Mouse (Mus musculus) MEL (cell line): ENCODE results near the gene Tnrc6c. TPM values are rescaled to one million over a fixed set of nuclear protein-coding genes. Genes with fewer than 3 reads are reported as not detected.

Experiments
- DNase-seq: peaks from one replicate; pipeline ENCODE4 v3.0.0; 2011; ENCODE audit warnings: low read depth, low spot score
- H3K27ac ChIP-seq: 2 replicates; pipeline ENCODE4 v1.5.1; 2012; ENCODE audit warnings: low read depth, mild to moderate bottlenecking, control low read depth, low read length, moderate library complexity; ENCODE audit not compliant: control insufficient read depth
- H3K27me3 ChIP-seq, 2 experiments: fragments of 150-350 bp in 1 of 2; sonication (generic) in 1 of 2; 2 replicates each; pipeline ENCODE4 v1.6.1; 2012; ENCODE audit warnings: low read length in 2 of 2, mild to moderate bottlenecking in 2 of 2, improper control_type of control experiment in 1 of 2, moderate library complexity in 1 of 2; ENCODE audit not compliant: insufficient read depth in 2 of 2, control insufficient read depth in 1 of 2
- H3K36me3 ChIP-seq, 2 experiments: 2 replicates each; pipeline ENCODE4 v1.6.1; 2012 to 2014; ENCODE audit warnings: low read length in 2 of 2, improper control_type of control experiment in 1 of 2, inconsistent platforms in 1 of 2, mild to moderate bottlenecking in 1 of 2; ENCODE audit not compliant: insufficient read depth in 2 of 2, control insufficient read depth in 1 of 2
- H3K4me1 ChIP-seq, 2 experiments: fragments of 150-350 bp in 1 of 2; sonication (generic) in 1 of 2; 2 replicates each; pipeline ENCODE4 v1.6.1; 2012; ENCODE audit warnings: low read length in 2 of 2, improper control_type of control experiment in 1 of 2, mild to moderate bottlenecking in 1 of 2; ENCODE audit not compliant: insufficient read depth in 2 of 2, control insufficient read depth in 1 of 2
- H3K4me3 ChIP-seq, 2 experiments: fragments of 150-350 bp in 1 of 2; sonication (generic) in 1 of 2; 2 replicates each; pipeline ENCODE4 v1.5.1; 2012; ENCODE audit warnings: low read depth in 2 of 2, low read length in 2 of 2, mild to moderate bottlenecking in 2 of 2, moderate library complexity in 2 of 2, control low read depth in 1 of 2, improper control_type of control experiment in 1 of 2; ENCODE audit not compliant: control insufficient read depth in 1 of 2, insufficient read depth in 1 of 2
- H3K79me2 ChIP-seq: 2 replicates; pipeline ENCODE4 v1.6.1; 2012; ENCODE audit warnings: mild to moderate bottlenecking, low read length, moderate library complexity; ENCODE audit not compliant: control insufficient read depth, poor library complexity, insufficient read depth
- H3K9ac ChIP-seq: 2 replicates; pipeline ENCODE4 v1.6.1; 2012; ENCODE audit warnings: low read depth, mild to moderate bottlenecking, control low read depth, low read length, moderate library complexity; ENCODE audit not compliant: control insufficient read depth, poor library complexity, severe bottlenecking
- H3K9me3 ChIP-seq: fragments of 150-350 bp; sonication (generic); replicated peaks from 2 replicates; pipeline ENCODE4 v1.6.1; 2012; ENCODE audit warnings: mild to moderate bottlenecking, low read length, improper control_type of control experiment, moderate library complexity; ENCODE audit not compliant: insufficient read depth
- CHD1 ChIP-seq: IDR thresholded peaks from 2 replicates; pipeline ENCODE4 v1.6.1; 2012; ENCODE audit warnings: low read depth, mild to moderate bottlenecking, inconsistent platforms, low read length, improper control_type of control experiment
- CHD2 ChIP-seq: IDR thresholded peaks from 2 replicates; pipeline ENCODE4 v1.6.1; 2011; ENCODE audit warnings: low read length, improper control_type of control experiment
- CTCF ChIP-seq, 3 experiments: IDR thresholded peaks in 2 of 3; conservative IDR thresholded peaks in 1 of 3; 2 replicates each; pipeline ENCODE4 v1.5.1; 2011 to 2012; ENCODE audit warnings: low read length in 3 of 3, low read depth in 2 of 3, mild to moderate bottlenecking in 2 of 3, improper control_type of control experiment in 1 of 3, inconsistent platforms in 1 of 3, mixed read lengths in 1 of 3, moderate library complexity in 1 of 3; ENCODE audit not compliant: control insufficient read depth in 1 of 3, insufficient read depth in 1 of 3, poor library complexity in 1 of 3, severe bottlenecking in 1 of 3
- ELF1 ChIP-seq: IDR thresholded peaks from 2 replicates; pipeline ENCODE4 v1.6.1; 2014; ENCODE audit warnings: low read depth, mild to moderate bottlenecking, inconsistent platforms, low read length, improper control_type of control experiment, moderate library complexity
- EP300 ChIP-seq, 2 experiments: IDR thresholded peaks; 2 replicates each; pipeline ENCODE4 v1.6.1; 2011; ENCODE audit warnings: improper control_type of control experiment in 2 of 2, low read length in 2 of 2, low read depth in 1 of 2, mild to moderate bottlenecking in 1 of 2
- GABPA ChIP-seq: IDR thresholded peaks from 2 replicates; pipeline ENCODE4 v1.6.1; 2012; ENCODE audit warnings: low read depth, mild to moderate bottlenecking, inconsistent platforms, low read length, improper control_type of control experiment, moderate library complexity
- GATA1 ChIP-seq: IDR thresholded peaks from 2 replicates; pipeline ENCODE4 v1.6.1; 2011; ENCODE audit warnings: low read depth, low read length, improper control_type of control experiment
- JUND ChIP-seq: IDR thresholded peaks from 2 replicates; pipeline ENCODE4 v1.6.1; 2011; ENCODE audit warnings: low read depth, mild to moderate bottlenecking, improper control_type of control experiment, low read length
- MAFK ChIP-seq: IDR thresholded peaks from 2 replicates; pipeline ENCODE4 v1.6.1; 2011; ENCODE audit warnings: low read depth, mild to moderate bottlenecking, low read length, improper control_type of control experiment, borderline replicate concordance
- MAX ChIP-seq: IDR thresholded peaks from 2 replicates; pipeline ENCODE4 v1.6.1; 2011; ENCODE audit warnings: low read length, improper control_type of control experiment
- NELFE ChIP-seq: IDR thresholded peaks from 2 replicates; pipeline ENCODE4 v1.6.1; 2011; ENCODE audit warnings: low read depth, low read length, improper control_type of control experiment
- POLR2A ChIP-seq, 2 experiments: IDR thresholded peaks; 2 replicates each; pipeline ENCODE4 v1.6.1; 2011 to 2012; ENCODE audit warnings: low read length in 2 of 2, mild to moderate bottlenecking in 2 of 2, control low read depth in 1 of 2, improper control_type of control experiment in 1 of 2, low read depth in 1 of 2, moderate library complexity in 1 of 2; ENCODE audit not compliant: control insufficient read depth in 1 of 2, insufficient read depth in 1 of 2, poor library complexity in 1 of 2
- POLR2AphosphoS2 ChIP-seq: IDR thresholded peaks from 2 replicates; pipeline ENCODE4 v1.6.1; 2011; ENCODE audit warnings: low read length, improper control_type of control experiment
- POLR2AphosphoS5 ChIP-seq: IDR thresholded peaks from 2 replicates; pipeline ENCODE4 v1.6.1; 2012; ENCODE audit warnings: low read depth, borderline replicate concordance, mild to moderate bottlenecking, inconsistent platforms, low read length, moderate library complexity, mixed read lengths
- RAD21 ChIP-seq: IDR thresholded peaks from 2 replicates; pipeline ENCODE4 v1.6.1; 2011; ENCODE audit warnings: mild to moderate bottlenecking, low read depth, low read length, improper control_type of control experiment
- RCOR1 ChIP-seq: IDR thresholded peaks from 2 replicates; pipeline ENCODE4 v1.6.1; 2012; ENCODE audit warnings: low read depth, mild to moderate bottlenecking, inconsistent platforms, low read length, improper control_type of control experiment
- SIN3A ChIP-seq: IDR thresholded peaks from 2 replicates; pipeline ENCODE4 v1.6.1; 2012; ENCODE audit warnings: low read length, improper control_type of control experiment, inconsistent platforms
- TBP ChIP-seq: IDR thresholded peaks from 2 replicates; pipeline ENCODE4 v1.8.0; 2011; ENCODE audit warnings: low read depth, low read length, improper control_type of control experiment
- TCF12 ChIP-seq: IDR thresholded peaks from 2 replicates; pipeline ENCODE4 v1.6.1; 2014; ENCODE audit warnings: low read depth, mild to moderate bottlenecking, inconsistent platforms, low read length, improper control_type of control experiment, moderate library complexity
- USF1 ChIP-seq: IDR thresholded peaks from 2 replicates; pipeline ENCODE4 v1.6.1; 2014; ENCODE audit warnings: low read depth, mild to moderate bottlenecking, inconsistent platforms, low read length, improper control_type of control experiment, moderate library complexity
- USF2 ChIP-seq, 2 experiments: IDR thresholded peaks; 2 replicates each; pipeline ENCODE4 v1.6.1; 2011 to 2012; ENCODE audit warnings: improper control_type of control experiment in 2 of 2, low read length in 2 of 2, borderline replicate concordance in 1 of 2, inconsistent platforms in 1 of 2, low read depth in 1 of 2, mild to moderate bottlenecking in 1 of 2; ENCODE audit not compliant: insufficient read depth in 1 of 2
- ZKSCAN1 ChIP-seq: IDR thresholded peaks from 2 replicates; pipeline ENCODE4 v1.6.1; 2012; ENCODE audit warnings: low read depth, mild to moderate bottlenecking, inconsistent platforms, low read length, improper control_type of control experiment, moderate library complexity
- polyA plus RNA-seq, 2 experiments: library from polyadenylated mRNA; stranded (reverse) in 1 of 2; unstranded in 1 of 2; fragments of >175 nt in 1 of 2; fragments of >200 nt in 1 of 2; gene quantifications; 2 replicates each; pipeline versions ENCODE4 v1.2.1 to v1.2.4; 2012; ENCODE audit warnings: low replicate concordance in 2 of 2, low read depth in 1 of 2; ENCODE audit not compliant: insufficient read length in 2 of 2, insufficient read depth in 1 of 2, missing spikeins in 1 of 2
- total RNA-seq: library from RNA; depleted of rRNA; stranded (reverse); fragments of 300-350 nt; gene quantifications from 2 replicates; pipeline ENCODE4 v1.2.3, GENCODE M21; 2012

The Tnrc6c gene
- total and polyA plus RNA-seq, 3 experiments: 16.0 to 19.1 TPM; not detected in 1

GRCm38 (mm10) chr11:117741128-117741527 lies 87.0 kb downstream of the Tnrc6c start:
- no peak for TF ChIP-seq TCF12
- no peak for TF ChIP-seq SIN3A
- no peak for TF ChIP-seq MAFK
- TF ChIP-seq MAX: no peak
- TF ChIP-seq JUND: no peak
- no peak for TF ChIP-seq ELF1
- no peak for TF ChIP-seq USF2 (IDR thresholded peaks at IDR 0.05; ENCODE audit: borderline replicate concordance in 1 of 2, insufficient read depth in 1 of 2, low read depth in 1 of 2, low read length in 2 of 2)
- TF ChIP-seq RAD21: no peak
- no peak for TF ChIP-seq CHD2
- no peak for TF ChIP-seq TBP
- no peak for TF ChIP-seq POLR2AphosphoS2
- no peak for TF ChIP-seq POLR2A (IDR thresholded peaks at IDR 0.05; ENCODE audit: control insufficient read depth in 1 of 2, insufficient read depth in 1 of 2, low read depth in 1 of 2, low read length in 2 of 2, poor library complexity in 1 of 2)
- TF ChIP-seq EP300 (IDR thresholded peaks at IDR 0.05; ENCODE audit: low read depth in 1 of 2, low read length in 2 of 2): no peak
- no peak for TF ChIP-seq USF1
- TF ChIP-seq GATA1: no peak
- no peak for TF ChIP-seq CHD1
- TF ChIP-seq NELFE: no peak
- TF ChIP-seq RCOR1: no peak
- Histone ChIP-seq H3K79me2 (no peaks in the 10 kb centered on the region), H3K4me3 (no peak overlapping the region), H3K4me1 (no peaks in the 10 kb centered on the region), H3K27me3 (no peaks in the 10 kb centered on the region), H3K36me3 (peaks cover 0 to 27% of the 10 kb centered on the region in 2 experiments; a peak in 2 of 4 replicates), H3K9ac (no peak overlapping the region), H3K9me3 (no peaks in the 10 kb centered on the region), H3K27ac (no peak overlapping the region)
- no peak for DNase-seq

GRCm38 (mm10) chr11:117742243-117742642 lies 88.2 kb downstream of the Tnrc6c start:
- no peak for TF ChIP-seq NELFE
- TF ChIP-seq ZKSCAN1: no peak
- TF ChIP-seq RCOR1: no peak
- no peak for TF ChIP-seq ELF1
- TF ChIP-seq CTCF (IDR thresholded peaks at IDR 0.05 in 2 of 3, conservative IDR thresholded peaks at IDR 0.05 in 1 of 3; ENCODE audit: control insufficient read depth in 1 of 3, insufficient read depth in 1 of 3, low read depth in 2 of 3, low read length in 3 of 3, poor library complexity in 1 of 3, severe bottlenecking in 1 of 3): no peak
- TF ChIP-seq GABPA: no peak
- TF ChIP-seq TCF12: no peak
- TF ChIP-seq USF1: no peak
- no peak for TF ChIP-seq JUND
- TF ChIP-seq POLR2AphosphoS5: no peak
- TF ChIP-seq, all 39 proteins: peak for 0
- H3K27me3 ChIP-seq: no peaks in the 10 kb centered on the region
- H3K36me3 ChIP-seq: peaks cover 0 to 37% of the 10 kb centered on the region in 2 experiments; a peak in 2 of 4 replicates
- H3K4me3 ChIP-seq: no peak overlapping the region
- H3K79me2 ChIP-seq: no peaks in the 10 kb centered on the region
- H3K27ac ChIP-seq: no peak overlapping the region
- no peak overlapping the region for H3K9ac ChIP-seq
- H3K4me1 ChIP-seq: no peaks in the 10 kb centered on the region
- DNase-seq: no peak
- no peaks in the 10 kb centered on the region for H3K9me3 ChIP-seq
